Mouse (Mus musculus): Measurements from ENCODE around the gene Ppp1r36. TPM values are rescaled to one million over a fixed set of nuclear protein-coding genes. Genes with fewer than 3 reads are reported as not detected.

Gene Ppp1r36
- polyA plus RNA-seq, 1 experiment, result 1.1 TPM

- TF ChIP-seq POLR2A (IDR thresholded peaks at IDR 0.05; ENCODE audit: insufficient read depth, low read length) (no peak), CTCF (IDR thresholded peaks at IDR 0.05; ENCODE audit: low read depth, low read length) (no peak)
- Histone ChIP-seq H3K27me3 (ENCODE audit: control insufficient read depth, insufficient read depth, low read length, poor library complexity, severe bottlenecking) (no peaks in the 10 kb centered on the region), H3K9me3 (replicated peaks; ENCODE audit: control insufficient read depth, insufficient read depth, low read length, poor library complexity, severe bottlenecking) (no peaks in the 10 kb centered on the region), H3K36me3 (ENCODE audit: control insufficient read depth, insufficient read depth, low read length, poor library complexity, severe bottlenecking) (no peaks in the 10 kb centered on the region), H3K4me1 (ENCODE audit: control insufficient read depth, insufficient read depth, low read length) (no peaks in the 10 kb centered on the region), H3K9ac (ENCODE audit: low read depth, poor library complexity, severe bottlenecking) (peak overlapping the region; percentile 92), H3K4me3 (ENCODE audit: low read depth, low read length) (peak overlapping the region; percentile 83), H3K27ac (ENCODE audit: insufficient read depth, low read length) (peak overlapping the region; percentile 61)
Measured at GRCm38 (mm10) chr12:76370831-76371571, 46.3 kb upstream of the Ppp1r36 start.

- TF ChIP-seq CTCF (IDR thresholded peaks at IDR 0.05; ENCODE audit: low read depth, low read length) (no peak), EP300 (IDR thresholded peaks at IDR 0.05; ENCODE audit: insufficient read depth, low read depth, low read length) (no peak), POLR2A (IDR thresholded peaks at IDR 0.05; ENCODE audit: insufficient read depth, low read length) (no peak)
- no peaks in the 10 kb centered on the region for H3K4me1 ChIP-seq (ENCODE audit: control insufficient read depth, insufficient read depth, low read length)
- H3K4me3 ChIP-seq (ENCODE audit: low read depth, low read length), result no peak overlapping the region
- no peaks in the 10 kb centered on the region for H3K36me3 ChIP-seq (ENCODE audit: control insufficient read depth, insufficient read depth, low read length, poor library complexity, severe bottlenecking)
- H3K9ac ChIP-seq (ENCODE audit: low read depth, poor library complexity, severe bottlenecking), result peak overlapping the region; percentile 92
- no peak overlapping the region for H3K27ac ChIP-seq (ENCODE audit: insufficient read depth, low read length)
- no peaks in the 10 kb centered on the region for H3K9me3 ChIP-seq (replicated peaks; ENCODE audit: control insufficient read depth, insufficient read depth, low read length, poor library complexity, severe bottlenecking)
- H3K27me3 ChIP-seq (ENCODE audit: control insufficient read depth, insufficient read depth, low read length, poor library complexity, severe bottlenecking), result no peaks in the 10 kb centered on the region
Measured at GRCm38 (mm10) chr12:76372046-76372445, 45.3 kb upstream of the Ppp1r36 start.

GRCm38 (mm10) chr12:76372881-76373818, 44.2 kb upstream of the Ppp1r36 start:
- Histone ChIP-seq H3K27me3 (ENCODE audit: control insufficient read depth, insufficient read depth, low read length, poor library complexity, severe bottlenecking) (no peaks in the 10 kb centered on the region), H3K9ac (ENCODE audit: low read depth, poor library complexity, severe bottlenecking) (no peak overlapping the region), H3K4me3 (ENCODE audit: low read depth, low read length) (no peak overlapping the region), H3K9me3 (replicated peaks; ENCODE audit: control insufficient read depth, insufficient read depth, low read length, poor library complexity, severe bottlenecking) (no peaks in the 10 kb centered on the region), H3K27ac (ENCODE audit: insufficient read depth, low read length) (no peak overlapping the region), H3K36me3 (ENCODE audit: control insufficient read depth, insufficient read depth, low read length, poor library complexity, severe bottlenecking) (no peaks in the 10 kb centered on the region), H3K4me1 (ENCODE audit: control insufficient read depth, insufficient read depth, low read length) (no peaks in the 10 kb centered on the region)
- peak; percentile 6 for TF ChIP-seq CTCF (IDR thresholded peaks at IDR 0.05; ENCODE audit: low read depth, low read length)
- no peak for TF ChIP-seq EP300 (IDR thresholded peaks at IDR 0.05; ENCODE audit: insufficient read depth, low read depth, low read length)

GRCm38 (mm10) chr12:76373991-76374390, 43.3 kb upstream of the Ppp1r36 start:
- no peaks in the 10 kb centered on the region for H3K9me3 ChIP-seq (replicated peaks; ENCODE audit: control insufficient read depth, insufficient read depth, low read length, poor library complexity, severe bottlenecking)
- TF ChIP-seq POLR2A (IDR thresholded peaks at IDR 0.05; ENCODE audit: insufficient read depth, low read length), result no peak
- TF ChIP-seq CTCF (IDR thresholded peaks at IDR 0.05; ENCODE audit: low read depth, low read length), result no peak
- no peak for TF ChIP-seq EP300 (IDR thresholded peaks at IDR 0.05; ENCODE audit: insufficient read depth, low read depth, low read length)
- H3K27ac ChIP-seq (ENCODE audit: insufficient read depth, low read length), result no peak overlapping the region
- H3K27me3 ChIP-seq (ENCODE audit: control insufficient read depth, insufficient read depth, low read length, poor library complexity, severe bottlenecking), result no peaks in the 10 kb centered on the region
- no peaks in the 10 kb centered on the region for H3K36me3 ChIP-seq (ENCODE audit: control insufficient read depth, insufficient read depth, low read length, poor library complexity, severe bottlenecking)
- no peak overlapping the region for H3K9ac ChIP-seq (ENCODE audit: low read depth, poor library complexity, severe bottlenecking)
- no peak overlapping the region for H3K4me3 ChIP-seq (ENCODE audit: low read depth, low read length)
- H3K4me1 ChIP-seq (ENCODE audit: control insufficient read depth, insufficient read depth, low read length), result no peaks in the 10 kb centered on the region

GRCm38 (mm10) chr12:76374911-76375310, 42.4 kb upstream of the Ppp1r36 start:
- TF ChIP-seq POLR2A (IDR thresholded peaks at IDR 0.05; ENCODE audit: insufficient read depth, low read length) (no peak), EP300 (IDR thresholded peaks at IDR 0.05; ENCODE audit: insufficient read depth, low read depth, low read length) (no peak), CTCF (IDR thresholded peaks at IDR 0.05; ENCODE audit: low read depth, low read length) (no peak)
- H3K27ac ChIP-seq (ENCODE audit: insufficient read depth, low read length), result no peak overlapping the region
- H3K9ac ChIP-seq (ENCODE audit: low read depth, poor library complexity, severe bottlenecking), result no peak overlapping the region
- no peaks in the 10 kb centered on the region for H3K9me3 ChIP-seq (replicated peaks; ENCODE audit: control insufficient read depth, insufficient read depth, low read length, poor library complexity, severe bottlenecking)
- H3K4me1 ChIP-seq (ENCODE audit: control insufficient read depth, insufficient read depth, low read length), result no peaks in the 10 kb centered on the region
- no peaks in the 10 kb centered on the region for H3K36me3 ChIP-seq (ENCODE audit: control insufficient read depth, insufficient read depth, low read length, poor library complexity, severe bottlenecking)
- no peaks in the 10 kb centered on the region for H3K27me3 ChIP-seq (ENCODE audit: control insufficient read depth, insufficient read depth, low read length, poor library complexity, severe bottlenecking)
- H3K4me3 ChIP-seq (ENCODE audit: low read depth, low read length), result no peak overlapping the region

GRCm38 (mm10) chr12:76375506-76375905, 41.8 kb upstream of the Ppp1r36 start:
- H3K4me3 ChIP-seq (ENCODE audit: low read depth, low read length), result no peak overlapping the region
- no peak for TF ChIP-seq POLR2A (IDR thresholded peaks at IDR 0.05; ENCODE audit: insufficient read depth, low read length)
- no peak for TF ChIP-seq EP300 (IDR thresholded peaks at IDR 0.05; ENCODE audit: insufficient read depth, low read depth, low read length)
- no peak for TF ChIP-seq CTCF (IDR thresholded peaks at IDR 0.05; ENCODE audit: low read depth, low read length)

More at GRCm38 (mm10) chr12:76375506-76375905, 41.8 kb upstream of the Ppp1r36 start:
- no peak overlapping the region for H3K9ac ChIP-seq (ENCODE audit: low read depth, poor library complexity, severe bottlenecking)
- no peak overlapping the region for H3K27ac ChIP-seq (ENCODE audit: insufficient read depth, low read length)
- no peaks in the 10 kb centered on the region for H3K36me3 ChIP-seq (ENCODE audit: control insufficient read depth, insufficient read depth, low read length, poor library complexity, severe bottlenecking)
- H3K9me3 ChIP-seq (replicated peaks; ENCODE audit: control insufficient read depth, insufficient read depth, low read length, poor library complexity, severe bottlenecking), result no peaks in the 10 kb centered on the region
- H3K4me1 ChIP-seq (ENCODE audit: control insufficient read depth, insufficient read depth, low read length), result peaks cover 2% of the 10 kb centered on the region
- no peaks in the 10 kb centered on the region for H3K27me3 ChIP-seq (ENCODE audit: control insufficient read depth, insufficient read depth, low read length, poor library complexity, severe bottlenecking)
